Mouse (Mus musculus) heart, adult 11 months (tissue): ENCODE data around the gene Olfr1465.

Experiments
- DNase-seq: peaks from one replicate; pipeline ENCODE4 v3.0.0; 2022

Gene Olfr1465

GRCm38 (mm10) chr19:13315441-13315840, at the start of gene Olfr1465:
TSS of gene Olfr1465 (minus strand) at chr19:13315541.
- no peak for DNase-seq

- DNase-seq: no peak
These were observed 46.6 kb upstream of the Olfr1465 start, which contains the start of gene Olfr1467 for GRCm38 (mm10) chr19:13361936-13362335. TSS of gene Olfr1467 (plus strand) at chr19:13362236.

- DNase-seq: no peak
These were observed 23.2 kb upstream of the Olfr1465 start, which contains the start of gene Olfr1466 for GRCm38 (mm10) chr19:13338562-13338961. TSS of gene Olfr1466 (plus strand) at chr19:13338862.
